Mouse (Mus musculus): Measurements from ENCODE around the gene Adgre1.

DNA sequence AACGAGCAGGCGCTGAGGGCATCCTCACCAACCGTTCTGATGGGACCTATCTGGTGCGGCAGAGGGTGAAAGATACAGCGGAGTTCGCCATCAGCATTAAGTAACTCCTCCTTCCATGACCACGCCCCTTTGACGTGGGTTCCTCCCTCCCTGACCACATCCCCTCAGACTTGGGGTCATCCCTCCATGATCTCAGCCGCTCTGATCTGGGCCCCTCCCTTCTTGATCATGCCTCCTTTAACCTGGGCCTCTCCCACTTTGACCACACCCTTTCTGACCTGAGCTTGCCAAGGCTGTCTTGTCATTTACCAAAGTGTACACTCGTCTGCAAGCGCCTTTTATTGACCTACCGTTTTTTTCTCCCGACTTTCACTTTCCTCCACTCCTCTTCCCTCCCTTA lies 46.7 kb upstream of the Adgre1 start:
- TF ChIP-seq USF1 (IDR thresholded peaks at IDR 0.05; ENCODE audit: low read depth) (no peak), MYOG (IDR thresholded peaks at IDR 0.05; ENCODE audit: control insufficient read depth in 1 of 3, insufficient read depth in 1 of 3, insufficient read length in 2 of 3, low read depth in 2 of 3) (no peak), MYOD1 (IDR thresholded peaks at IDR 0.05; ENCODE audit: control insufficient read depth in 1 of 3, insufficient read length in 2 of 3, low read depth in 2 of 3) (no peak)
